Mouse (Mus musculus) skeletal muscle tissue, postnatal 0 days (tissue): Measurements from ENCODE around the gene Gls2. TPM values are rescaled to one million over a fixed set of nuclear protein-coding genes. Genes with fewer than 3 reads are reported as not detected.

Experiments
- polyA plus RNA-seq: library from polyadenylated mRNA; unstranded; fragments of >200 nt; fragmentation: Nextera tagmentation; extraction: Ambion mirVana; gene quantifications from 2 replicates; pipeline ENCODE4 v1.2.1, GENCODE M21; 2015

Gls2 gene
- polyA plus RNA-seq, result 0.41 and 0.71 TPM in 2 replicates

DNA sequence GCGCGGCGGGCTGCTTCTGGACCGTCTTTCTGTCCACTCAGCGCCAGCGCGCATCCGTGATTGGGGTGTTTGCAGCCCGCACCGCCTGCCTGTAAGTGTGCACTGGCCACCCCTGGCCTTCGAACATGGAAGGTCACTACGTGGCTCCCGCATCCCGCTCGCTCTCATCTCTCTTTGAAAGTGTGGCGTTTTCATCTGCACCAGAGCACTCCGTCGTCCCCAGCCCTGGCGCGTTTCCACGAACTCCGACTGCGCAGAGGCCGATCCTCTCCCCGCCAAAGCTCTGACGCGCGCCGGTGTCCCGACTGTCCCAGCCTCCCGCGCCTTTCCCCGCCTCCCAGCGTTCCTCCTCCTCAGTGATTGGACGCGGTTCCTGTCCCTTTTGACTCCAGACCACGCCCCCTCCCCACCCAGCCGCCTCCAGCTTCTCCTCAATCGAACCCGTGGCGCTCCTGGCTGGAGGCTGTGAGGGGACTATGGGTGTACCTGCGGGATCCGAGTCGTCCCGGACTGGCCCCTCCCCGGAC, at the start of gene Gls2:
Gene Gls2 (plus strand): TSS at position 434 of the 527 bp plus-strand sequence.

DNA sequence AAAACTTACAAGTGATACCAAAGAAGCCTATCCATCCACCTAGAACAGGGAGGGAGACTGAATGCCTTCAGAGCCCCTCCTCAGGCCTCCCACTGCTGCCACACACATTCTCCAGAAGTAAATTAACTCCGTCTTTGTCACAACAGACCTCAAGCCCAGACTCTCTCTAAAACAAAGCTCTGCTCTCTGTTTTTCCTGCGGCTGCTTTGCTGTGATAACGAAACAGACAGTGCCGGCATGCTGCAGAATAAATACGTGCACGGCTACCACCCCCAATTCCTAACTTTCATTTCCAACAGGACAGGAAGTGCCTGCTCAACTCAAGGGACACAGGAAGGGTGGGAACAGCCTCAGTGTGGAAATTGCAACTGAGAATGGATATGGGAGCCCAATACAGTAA, 14.3 kb upstream of the Gls2 start, which contains the start of gene Rbms2:
Gene Rbms2 (minus strand): TSS at position 309 of the 400 bp plus-strand sequence.

DNA sequence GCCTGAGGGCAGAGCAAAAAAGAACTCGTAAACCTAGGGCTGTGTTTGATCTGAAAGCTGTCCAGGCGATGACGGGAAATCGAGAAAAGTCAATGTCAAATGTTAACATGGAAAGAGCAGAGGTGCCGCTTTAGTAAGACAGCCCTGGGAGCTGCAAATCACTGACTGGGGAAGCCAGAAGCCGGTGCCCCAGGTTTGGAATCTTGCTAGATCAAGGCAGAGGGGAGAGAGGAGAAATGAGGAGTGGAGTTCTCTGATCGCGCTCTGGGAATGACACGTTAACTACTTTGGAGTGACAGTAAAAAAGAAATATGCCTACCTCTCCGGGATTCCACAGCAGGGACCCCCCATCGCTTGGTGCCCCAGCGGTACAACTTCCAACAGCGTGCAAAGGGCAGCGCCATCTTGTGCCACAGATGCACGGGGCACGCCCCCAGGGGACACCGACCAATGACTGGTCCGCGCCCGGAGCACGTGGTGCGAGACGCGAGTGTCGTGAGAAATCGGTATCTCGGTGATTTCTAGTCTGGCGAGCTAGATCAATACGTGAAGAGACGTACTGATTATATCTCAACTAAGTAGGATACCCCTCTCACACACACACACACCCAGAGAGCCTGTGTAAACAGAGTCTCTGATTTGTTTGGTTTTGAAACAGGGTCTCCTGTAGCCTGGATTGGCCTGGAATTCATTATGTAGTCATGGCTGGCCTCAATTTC, 17.3 kb downstream of the Gls2 start, which contains the start of gene Spryd4:
Gene Spryd4 (minus strand): TSS at position 418 of the 719 bp plus-strand sequence.

DNA sequence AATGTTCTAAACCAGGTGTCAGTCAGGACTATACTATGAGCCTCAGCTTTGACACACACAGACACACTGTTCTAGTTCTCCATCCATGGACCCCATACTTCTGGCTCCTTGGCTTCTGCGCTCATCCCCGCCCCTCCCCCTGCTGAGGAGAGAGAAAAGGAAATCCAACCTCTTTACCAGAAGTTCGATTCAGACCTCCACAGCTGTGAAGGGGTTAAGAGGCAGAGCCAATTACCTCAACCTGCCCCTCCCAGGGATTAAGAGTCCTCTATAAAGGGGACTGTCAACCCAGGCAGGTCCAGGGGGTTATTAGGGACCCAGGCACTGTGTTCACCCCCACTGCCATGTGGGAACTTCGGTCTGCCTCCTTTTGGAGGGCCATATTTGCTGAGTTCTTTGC, 31.3 kb downstream of the Gls2 start, which contains the start of gene Mip:
Gene Mip (plus strand): TSS at position 301 of the 400 bp plus-strand sequence.

DNA sequence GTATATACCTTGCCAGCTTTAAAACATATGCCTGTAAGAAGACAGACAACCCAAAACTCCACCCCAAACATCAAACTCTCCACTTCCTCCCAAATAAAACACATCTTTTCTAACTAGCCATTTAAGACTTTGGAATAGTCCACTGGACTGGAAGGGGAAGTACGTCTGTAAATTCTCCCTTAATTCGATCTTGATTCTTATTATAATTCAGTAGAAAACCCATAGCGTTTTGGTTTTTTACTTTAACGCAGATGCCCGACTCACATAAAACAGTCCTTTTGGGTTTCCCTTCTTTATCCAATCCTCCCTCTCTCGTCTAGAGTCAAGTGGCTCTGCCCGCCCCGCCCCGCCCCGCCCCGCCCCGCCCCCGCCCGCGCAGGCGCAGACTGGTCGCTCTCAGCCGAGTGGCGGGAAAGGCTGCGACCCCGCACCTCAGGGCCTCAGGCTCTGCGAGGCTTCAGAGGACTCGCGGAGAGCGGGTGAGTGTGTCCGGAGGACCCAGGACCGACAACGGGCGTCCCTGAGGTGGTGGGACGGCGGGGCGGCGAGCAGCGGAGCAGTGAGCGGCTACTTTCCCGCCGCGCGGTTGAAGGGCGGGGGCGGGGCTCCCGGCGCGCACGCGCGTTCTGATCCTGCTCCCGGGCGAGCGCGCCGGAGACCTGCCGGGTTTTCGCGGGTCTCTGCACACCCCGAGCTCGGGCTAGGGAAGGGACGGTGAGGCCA, 37.6 kb downstream of the Gls2 start, which contains the start of gene Timeless:
Gene Timeless (plus strand): TSS at position 369 of the 723 bp plus-strand sequence.

DNA sequence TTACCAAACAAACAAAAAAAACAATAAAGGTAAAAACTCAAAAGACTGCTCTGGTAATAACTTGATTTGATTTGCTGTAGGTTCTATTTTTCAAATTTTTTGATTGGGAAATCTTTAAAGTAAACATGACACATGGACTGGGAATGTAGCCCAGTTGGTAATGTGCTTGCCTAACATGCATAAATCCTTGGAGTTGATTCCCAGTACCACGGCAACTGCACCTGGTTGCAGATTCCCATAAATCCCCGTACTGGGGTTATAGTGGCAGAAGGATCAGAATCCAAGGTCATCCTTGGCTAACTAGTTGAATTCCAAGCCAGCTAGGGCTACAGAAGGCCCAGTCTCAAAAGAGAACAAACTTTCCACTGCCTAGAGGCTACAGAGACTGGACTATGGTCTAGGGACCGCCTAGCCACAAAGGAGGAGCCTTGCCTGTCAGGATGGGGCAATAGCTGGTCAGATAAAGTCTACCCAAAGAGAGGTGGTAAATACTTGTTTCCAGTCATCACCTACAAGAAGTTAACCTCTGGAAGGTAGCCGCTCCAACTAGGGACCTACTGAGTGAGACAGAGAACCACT, 59.5 kb downstream of the Gls2 start, which contains the start of gene Apon:
Gene Apon (plus strand): TSS at position 420 of the 579 bp plus-strand sequence.

Other genes starting within 250 kb of the Gls2 start
- not detected in 2 replicates for gene Hsd17b6, start 186.8 kb upstream of the Gls2 start, polyA plus RNA-seq
- 14.3 and 15.8 TPM in 2 replicates for gene Prim1, start 179.3 kb upstream of the Gls2 start, polyA plus RNA-seq
- 404 and 425 TPM in 2 replicates for gene Naca, start 158.9 kb upstream of the Gls2 start, polyA plus RNA-seq
- 194 and 206 TPM in 2 replicates for gene Ptges3, start 135.5 kb upstream of the Gls2 start, polyA plus RNA-seq
- gene Atp5b, start 111.2 kb upstream of the Gls2 start, polyA plus RNA-seq, result 5,056 and 5,083 TPM in 2 replicates
- 5.1 and 5.6 TPM in 2 replicates for gene Baz2a, start 102.9 kb upstream of the Gls2 start, polyA plus RNA-seq
- 20.6 and 25.1 TPM in 2 replicates for gene Rbms2, start 14.2 kb upstream of the Gls2 start, polyA plus RNA-seq
- 40.4 and 42.4 TPM in 2 replicates for gene Spryd4, start 17.4 kb downstream of the Gls2 start, polyA plus RNA-seq
- gene Mip, start 31.4 kb downstream of the Gls2 start, polyA plus RNA-seq, result 0.06 TPM in 1 of 2 replicates, not detected in the other
- 7.7 and 9.4 TPM in 2 replicates for gene Timeless, start 37.6 kb downstream of the Gls2 start, polyA plus RNA-seq
- gene Apon, start 59.6 kb downstream of the Gls2 start, polyA plus RNA-seq, result 0.10 TPM in 1 of 2 replicates, not detected in the other
- 0.17 and 0.60 TPM in 2 replicates for gene Apof, start 74.2 kb downstream of the Gls2 start, polyA plus RNA-seq
- gene Stat2, start 76.1 kb downstream of the Gls2 start, polyA plus RNA-seq, result 5.2 and 6.2 TPM in 2 replicates
- gene Il23a, start 104.3 kb downstream of the Gls2 start, polyA plus RNA-seq, result not detected in 2 replicates
- 10.7 and 11.6 TPM in 2 replicates for gene Pan2, start 108.9 kb downstream of the Gls2 start, polyA plus RNA-seq
- gene Cnpy2, start 128.0 kb downstream of the Gls2 start, polyA plus RNA-seq, result 172 and 198 TPM in 2 replicates
- 392 and 409 TPM in 2 replicates for gene Cs, start 143.3 kb downstream of the Gls2 start, polyA plus RNA-seq
- gene Coq10a, start 174.5 kb downstream of the Gls2 start, polyA plus RNA-seq, result 71.8 and 90.5 TPM in 2 replicates
- gene Ankrd52, start 182.7 kb downstream of the Gls2 start, polyA plus RNA-seq, result 6.1 and 6.9 TPM in 2 replicates
- not detected in 2 replicates for gene Slc39a5, start 206.8 kb downstream of the Gls2 start, polyA plus RNA-seq
- 44.3 and 46.0 TPM in 2 replicates for gene Nabp2, start 217.0 kb downstream of the Gls2 start, polyA plus RNA-seq
- gene Rnf41, start 217.2 kb downstream of the Gls2 start, polyA plus RNA-seq, result 16.0 and 17.7 TPM in 2 replicates